9 mouse cellular contexts compared by ENCODE assay signal in genomic region chr15:81935869-81936637, GRCm38 (mm10). TPM values are rescaled to one million over a fixed set of nuclear protein-coding genes. Genes with fewer than 3 reads are reported as not detected.
DNase-seq lines count a peak whose midpoint lies in the region; ATAC-seq and TF ChIP-seq lines count a peak whose summit lies in the region.
"Had no signal": no experiment of that assay in that cellular context is flagged by ENCODE, and none has a peak within 500 bp of the region (broad histone marks: within the 10 kb centered on the region; RNA-seq: fewer than 3 reads in every experiment).

No protein-coding gene starts in this region.

- DNase-seq in cerebellum, adult 2 months, result no peak
- DNase-seq in cerebellum, postnatal 25 days, result no peak
- DNase-seq in lung, postnatal 0 days (ENCODE audit: low spot score), result no peak
- no peak for DNase-seq in lung, adult 2 months
- DNase-seq in natural killer cell, adult 2 months (ENCODE audit: low spot score in 2 of 2), result no peak
- no peak for DNase-seq in layer of hippocampus, adult 18-20 months (ENCODE audit: low spot score in 2 of 2)

- no peak for TF ChIP-seq EP300 in lung, postnatal 0 days (IDR thresholded peaks at IDR 0.05)

- H3K4me1 ChIP-seq in cerebellum, adult 2 months (ENCODE audit: control insufficient read depth, insufficient read depth, low read length), result peaks cover 9% of the 10 kb centered on the region
- H3K4me1 ChIP-seq in lung, postnatal 0 days (ENCODE audit: insufficient read depth, low read depth, low read length), result no peaks in the 10 kb centered on the region; the same call in 1 of the 2 replicates
- peaks cover 6% of the 10 kb centered on the region; the same call in 1 of the 2 replicates for H3K4me1 ChIP-seq in lung, adult 2 months (ENCODE audit: control insufficient read depth, insufficient read depth, low read length)
- peaks cover 26% of the 10 kb centered on the region for H3K4me1 ChIP-seq in limb, embryonic 13.5 days
- H3K4me1 ChIP-seq in stomach, embryonic 16.5 days (ENCODE audit: control insufficient read depth, insufficient read depth, low read length), result peaks cover 28% of the 10 kb centered on the region

- no peaks in the 10 kb centered on the region for H3K36me3 ChIP-seq in lung, postnatal 0 days (ENCODE audit: insufficient read depth, low read length)
- no peaks in the 10 kb centered on the region for H3K36me3 ChIP-seq in limb, embryonic 13.5 days
- H3K36me3 ChIP-seq in stomach, embryonic 16.5 days (ENCODE audit: control insufficient read depth, insufficient read depth, low read length), result no peaks in the 10 kb centered on the region

- no peak for TF ChIP-seq CTCF in cerebellum, adult 2 months (IDR thresholded peaks at IDR 0.05; ENCODE audit: borderline replicate concordance, insufficient read depth, low read depth, low read length)
- TF ChIP-seq CTCF in lung, postnatal 0 days (IDR thresholded peaks at IDR 0.05), result no peak
- TF ChIP-seq CTCF in lung, adult 2 months (IDR thresholded peaks at IDR 0.05; ENCODE audit: insufficient read depth, low read length), result no peak

- WGBS in cerebellum, adult 2 months, result 46% methylated on average over 7 of the region's 7 CpGs
- WGBS in lung, postnatal 0 days, result 53% methylated on average over 7 of the region's 7 CpGs
- WGBS in lung, adult 2 months, result 57% methylated on average over 7 of the region's 7 CpGs
- 56% methylated on average over 7 of the region's 7 CpGs for WGBS in limb, embryonic 13.5 days
- WGBS in stomach, embryonic 16.5 days, result 44% methylated on average over 7 of the region's 7 CpGs

- H3K4me2 ChIP-seq in lung, postnatal 0 days (replicated peaks; ENCODE audit: low read depth, low read length), result peak overlapping the region; percentile 44; the same call in 1 of the 2 replicates
- H3K4me2 ChIP-seq in limb, embryonic 13.5 days (replicated peaks), result peak overlapping the region; percentile 76
- peak overlapping the region; percentile 53 for H3K4me2 ChIP-seq in stomach, embryonic 16.5 days (ENCODE audit: low read depth, low read length)

- TF ChIP-seq POLR2A in cerebellum, adult 2 months (IDR thresholded peaks at IDR 0.05; ENCODE audit: borderline replicate concordance, insufficient read depth, low read length), result no peak
- no peak for TF ChIP-seq POLR2A in lung, adult 2 months (IDR thresholded peaks at IDR 0.05; ENCODE audit: borderline replicate concordance, extremely low read depth, low read depth, low read length)

- no peak overlapping the region for H3K9ac ChIP-seq in lung, postnatal 0 days (replicated peaks; ENCODE audit: low read depth)
- peak overlapping the region; percentile 71; the same call in 1 of the 2 replicates for H3K9ac ChIP-seq in limb, embryonic 13.5 days
- H3K9ac ChIP-seq in stomach, embryonic 16.5 days (ENCODE audit: low read length), result peak overlapping the region; percentile 63

- peak overlapping the region; percentile 84 for H3K27ac ChIP-seq in cerebellum, adult 2 months (ENCODE audit: insufficient read depth, low read length)
- H3K27ac ChIP-seq in lung, postnatal 0 days (ENCODE audit: low read length), result no peak overlapping the region
- H3K27ac ChIP-seq in limb, embryonic 13.5 days, result peak overlapping the region; percentile 39; the same call in 1 of the 2 replicates
- peak overlapping the region; percentile 78 for H3K27ac ChIP-seq in stomach, embryonic 16.5 days (ENCODE audit: low read length)

- H3K4me3 ChIP-seq in cerebellum, adult 2 months (replicated peaks; ENCODE audit: insufficient read depth, low read depth, low read length), result peak overlapping the region; percentile 65
- H3K4me3 ChIP-seq in lung, postnatal 0 days (ENCODE audit: low read depth, low read length), result no peak overlapping the region
- no peak overlapping the region for H3K4me3 ChIP-seq in lung, adult 2 months (replicated peaks; ENCODE audit: extremely low read depth, low read depth, low read length)
- peak overlapping the region; percentile 52 for H3K4me3 ChIP-seq in limb, embryonic 13.5 days
- H3K4me3 ChIP-seq in stomach, embryonic 16.5 days (replicated peaks; ENCODE audit: low read length), result peak overlapping the region; percentile 55

- no peaks in the 10 kb centered on the region for H3K27me3 ChIP-seq in cerebellum, adult 2 months (ENCODE audit: control insufficient read depth, insufficient read depth, low read length)
- H3K27me3 ChIP-seq in lung, postnatal 0 days (replicated peaks; ENCODE audit: insufficient read depth, low read length), result no peaks in the 10 kb centered on the region
- H3K27me3 ChIP-seq in limb, embryonic 13.5 days, result no peaks in the 10 kb centered on the region; the same call in 1 of the 2 replicates
- H3K27me3 ChIP-seq in stomach, embryonic 16.5 days (ENCODE audit: control insufficient read depth, insufficient read depth, low read length), result peaks cover 4% of the 10 kb centered on the region; the same call in 1 of the 2 replicates

- ATAC-seq in lung, postnatal 0 days, result peak; percentile 23; the same call in 1 of the 2 replicates
- no peak for ATAC-seq in limb, embryonic 13.5 days (ENCODE audit: low FRiP score, low read depth)
- peak; percentile 10; the same call in 1 of the 2 replicates for ATAC-seq in stomach, embryonic 16.5 days (ENCODE audit: insufficient read depth, low FRiP score)

- no peaks in the 10 kb centered on the region for H3K9me3 ChIP-seq in lung, postnatal 0 days (ENCODE audit: low read length)
- H3K9me3 ChIP-seq in limb, embryonic 13.5 days, result no peaks in the 10 kb centered on the region
- H3K9me3 ChIP-seq in stomach, embryonic 16.5 days (replicated peaks; ENCODE audit: control insufficient read depth, low read length), result no peaks in the 10 kb centered on the region

RNA-seq across cellular contexts. Expression of gene Csdc2, which starts 0.5 kb away (rescaled TPM):
- polyA plus RNA-seq in cerebellum, adult 2 months (2012; rRNA removed), result 258 and 264 TPM in 2 replicates
- polyA plus RNA-seq in lung, postnatal 0 days (2015; fragmentation: Nextera tagmentation; extraction: Ambion mirVana), result 3.8 TPM in 2 replicates
- polyA plus RNA-seq in lung, adult 2 months (2012; rRNA removed), result 8.0 and 9.7 TPM in 2 replicates
- 13.4 and 15.0 TPM in 2 replicates for polyA plus RNA-seq in limb, embryonic 13.5 days (2015; fragmentation: Nextera tagmentation; extraction: Ambion mirVana)
- 17.1 and 18.2 TPM in 2 replicates for polyA plus RNA-seq in stomach, embryonic 16.5 days (2015; fragmentation: Nextera tagmentation; extraction: Ambion mirVana)
- 10 to 100 TPM; 71.1 to 72.6 TPM for total RNA-seq in layer of hippocampus, adult 18-20 months (2021)
- polyA plus RNA-seq: erythroblast, embryonic 14.5 days had no signal

RNA-seq across cellular contexts. Expression of gene Polr3h, which starts 10.0 kb away (rescaled TPM):
- polyA plus RNA-seq in cerebellum, adult 2 months (2012; rRNA removed), result 50.4 and 51.2 TPM in 2 replicates
- 41.8 and 43.1 TPM in 2 replicates for polyA plus RNA-seq in lung, postnatal 0 days (2015; fragmentation: Nextera tagmentation; extraction: Ambion mirVana)
- 7.7 and 11.8 TPM in 2 replicates for polyA plus RNA-seq in lung, adult 2 months (2012; rRNA removed)
- 56.9 and 57.9 TPM in 2 replicates for polyA plus RNA-seq in limb, embryonic 13.5 days (2015; fragmentation: Nextera tagmentation; extraction: Ambion mirVana)
- 58.6 and 70.1 TPM in 2 replicates for polyA plus RNA-seq in stomach, embryonic 16.5 days (2015; fragmentation: Nextera tagmentation; extraction: Ambion mirVana)
- total RNA-seq in layer of hippocampus, adult 18-20 months (2021), result 10 to 100 TPM; 47.4 to 50.7 TPM

RNA-seq across cellular contexts. Expression of gene Pmm1, which starts 24.7 kb away (rescaled TPM):
- polyA plus RNA-seq in cerebellum, adult 2 months (2012; rRNA removed), result 249 and 289 TPM in 2 replicates
- 22.1 and 23.4 TPM in 2 replicates for polyA plus RNA-seq in lung, postnatal 0 days (2015; fragmentation: Nextera tagmentation; extraction: Ambion mirVana)
- polyA plus RNA-seq in lung, adult 2 months (2012; rRNA removed), result 35.6 and 41.0 TPM in 2 replicates
- 26.3 and 26.8 TPM in 2 replicates for polyA plus RNA-seq in limb, embryonic 13.5 days (2015; fragmentation: Nextera tagmentation; extraction: Ambion mirVana)
- 31.5 and 32.9 TPM in 2 replicates for polyA plus RNA-seq in stomach, embryonic 16.5 days (2015; fragmentation: Nextera tagmentation; extraction: Ambion mirVana)
- 100 to 1,000 TPM; 216 to 221 TPM for total RNA-seq in layer of hippocampus, adult 18-20 months (2021)

RNA-seq across cellular contexts. Expression of gene 1700029P11Rik, which starts 44.3 kb away (rescaled TPM):
- not detected in 2 replicates for polyA plus RNA-seq in cerebellum, adult 2 months (2012; rRNA removed)
- not detected in 2 replicates for polyA plus RNA-seq in lung, postnatal 0 days (2015; fragmentation: Nextera tagmentation; extraction: Ambion mirVana)
- polyA plus RNA-seq in lung, adult 2 months (2012; rRNA removed), result not detected in 2 replicates
- polyA plus RNA-seq in limb, embryonic 13.5 days (2015; fragmentation: Nextera tagmentation; extraction: Ambion mirVana), result not detected in 2 replicates
- not detected in 2 replicates for polyA plus RNA-seq in stomach, embryonic 16.5 days (2015; fragmentation: Nextera tagmentation; extraction: Ambion mirVana)
- not detected for total RNA-seq in layer of hippocampus, adult 18-20 months (2021)
- polyA plus RNA-seq: erythroblast, embryonic 14.5 days had no signal

RNA-seq across cellular contexts. Expression of gene Xrcc6, which starts 51.6 kb away (rescaled TPM):
- polyA plus RNA-seq in cerebellum, adult 2 months (2012; rRNA removed), result 35.9 and 37.9 TPM in 2 replicates
- 19.6 and 24.6 TPM in 2 replicates for polyA plus RNA-seq in lung, postnatal 0 days (2015; fragmentation: Nextera tagmentation; extraction: Ambion mirVana)
- polyA plus RNA-seq in lung, adult 2 months (2012; rRNA removed), result 11.5 and 13.3 TPM in 2 replicates
- polyA plus RNA-seq in limb, embryonic 13.5 days (2015; fragmentation: Nextera tagmentation; extraction: Ambion mirVana), result 88.5 and 92.1 TPM in 2 replicates
- polyA plus RNA-seq in stomach, embryonic 16.5 days (2015; fragmentation: Nextera tagmentation; extraction: Ambion mirVana), result 71.9 and 72.2 TPM in 2 replicates
- total RNA-seq in layer of hippocampus, adult 18-20 months (2021), result 10 to 100 TPM; 26.3 to 27.1 TPM

Comparison
In these comparisons a context has a peak if more than half of its experiments do, and no peak if none do; other contexts are left out.
1. H3K4me3 ChIP-seq: peak in cerebellum, adult 2 months (single experiment), limb, embryonic 13.5 days (single experiment) and stomach, embryonic 16.5 days (single experiment); none in lung, postnatal 0 days (single experiment) and lung, adult 2 months (single experiment).
2. RNA of gene Csdc2, which starts 0.5 kb away (polyA plus RNA-seq): 258 to 264 TPM in cerebellum, adult 2 months; 17.1 to 18.2 TPM in stomach, embryonic 16.5 days, 13.4 to 15.0 TPM in limb, embryonic 13.5 days, 8.0 to 9.7 TPM in lung, adult 2 months and 3.8 TPM in lung, postnatal 0 days; every median in the first group is over 10 times any median in the second.
3. Peak in every context shown above with its lines, with median percentiles within 50 percentile points of each other: H3K4me2 ChIP-seq.